Mouse (Mus musculus) midbrain, embryonic 14.5 days (tissue): ENCODE measurements around the gene Fzd9. TPM values are rescaled to one million over a fixed set of nuclear protein-coding genes. Genes with fewer than 3 reads are reported as not detected.
A peak's percentile ranks its signal among the peaks of the same experiment; 100 is the strongest.

Experiments used
- ATAC-seq: fragments of 200-750 bp; cut with Nextera tagmentation; 2 replicates; pipeline ENCODE4 v1.8.0; 2017; ENCODE audit warnings: moderate number of reproducible peaks, moderate library complexity; ENCODE audit not compliant: low FRiP score, low TSS enrichment
- DNase-seq: peaks from one replicate; pipeline ENCODE4 v3.0.0-alpha.2; 2015
- H3K27ac ChIP-seq: fragments of 300-500 bp; sonication (generic); replicated peaks from 2 replicates; pipeline ENCODE4 v1.5.1; 2014; ENCODE audit warnings: mild to moderate bottlenecking, low read depth, low read length, moderate library complexity
- H3K27me3 ChIP-seq: fragments of 300-500 bp; sonication (generic); 2 replicates; pipeline ENCODE4 v1.6.1; 2014; ENCODE audit warnings: low read length, control low read depth, mixed read lengths; ENCODE audit not compliant: control insufficient read depth, insufficient read depth
- H3K36me3 ChIP-seq: fragments of 300-500 bp; sonication (generic); 2 replicates; pipeline ENCODE4 v1.6.1; 2014; ENCODE audit warnings: low read length, control low read depth; ENCODE audit not compliant: control insufficient read depth, insufficient read depth
- H3K4me1 ChIP-seq: fragments of 300-500 bp; sonication (generic); 2 replicates; pipeline ENCODE4 v1.6.1; 2014; ENCODE audit warnings: mild to moderate bottlenecking, antibody characterized with exemption, low read length, control low read depth; ENCODE audit not compliant: control insufficient read depth, insufficient read depth
- H3K4me2 ChIP-seq: fragments of 300-500 bp; sonication (generic); 2 replicates; pipeline ENCODE4 v1.6.1; 2014; ENCODE audit warnings: mild to moderate bottlenecking, low read length, moderate library complexity
- H3K4me3 ChIP-seq: fragments of 300-500 bp; sonication (generic); replicated peaks from 2 replicates; pipeline ENCODE4 v1.5.1; 2014; ENCODE audit warnings: low read depth, low read length
- H3K9ac ChIP-seq: fragments of 300-500 bp; sonication (generic); replicated peaks from 2 replicates; pipeline ENCODE4 v1.6.1; 2014; ENCODE audit warnings: mild to moderate bottlenecking, low read length, moderate library complexity
- H3K9me3 ChIP-seq: fragments of 300-500 bp; sonication (generic); 2 replicates; pipeline ENCODE4 v1.6.1; 2016; ENCODE audit warnings: low read length, control low read depth, mixed read lengths; ENCODE audit not compliant: control insufficient read depth
- WGBS: fragments of 180-500 bp; shearing (Covaris S2); extraction: QIAGEN DNeasy Blood & Tissue Kit; methylation state at CpG from one replicate; pipeline ENCODE4 v1.1.7; 2014; 5-methylcytosine and 5-hydroxymethylcytosine counted together
- polyA plus RNA-seq: library from polyadenylated mRNA; unstranded; fragments of >200 nt; fragmentation: Nextera tagmentation; extraction: Ambion mirVana; gene quantifications from 2 replicates; pipeline ENCODE4 v1.2.1, GENCODE M21; 2014

The Fzd9 gene
- polyA plus RNA-seq, 1 experiment from 2014 or later, result 8.7 TPM

GRCm38 (mm10) chr5:135256166-135256565, 5.1 kb upstream of the Fzd9 start:
- no peak for ATAC-seq
- no peak for DNase-seq
- Histone ChIP-seq H3K9me3 (0 out of 2 replicates have a peak, but pooled peaks cover 4% of the 10 kb centered on the region), H3K4me1 (peaks cover 20% of the 10 kb centered on the region), H3K4me2 (no peak overlapping the region), H3K4me3 (no peak overlapping the region), H3K27me3 (no peaks in the 10 kb centered on the region), H3K36me3 (no peaks in the 10 kb centered on the region), H3K27ac (no peak overlapping the region), H3K9ac (no peak overlapping the region)
- WGBS, result 90% methylated on average over 3 of the region's 3 CpGs

GRCm38 (mm10) chr5:135253741-135254401, 2.8 kb upstream of the Fzd9 start:
- ATAC-seq (peak; percentile 79), DNase-seq (peak; percentile 87)
- Histone ChIP-seq H3K27ac (peak overlapping the region; percentile 74), H3K4me3 (no peak overlapping the region), H3K4me1 (peaks cover 35% of the 10 kb centered on the region), H3K4me2 (0 out of 2 replicates have a peak overlapping the region, but pooled peaks have one; percentile 15), H3K9me3 (0 out of 2 replicates have a peak, but pooled peaks cover 4% of the 10 kb centered on the region), H3K27me3 (peaks cover 19% of the 10 kb centered on the region; the same call in 1 of the 2 replicates), H3K36me3 (no peaks in the 10 kb centered on the region), H3K9ac (no peak overlapping the region; the same call in 1 of the 2 replicates)
- WGBS, result 2% methylated on average over 12 of the region's 12 CpGs

GRCm38 (mm10) chr5:135250186-135251078, 598 bp downstream of the Fzd9 start:
- Histone ChIP-seq H3K27me3 (peaks cover 19% of the 10 kb centered on the region; the same call in 1 of the 2 replicates), H3K36me3 (peaks cover 15% of the 10 kb centered on the region), H3K4me1 (peaks cover 28% of the 10 kb centered on the region; the same call in 1 of the 2 replicates), H3K4me3 (peak overlapping the region; percentile 57), H3K9me3 (no peaks in the 10 kb centered on the region), H3K9ac (peak overlapping the region; percentile 58), H3K4me2 (peak overlapping the region; percentile 94), H3K27ac (no peak overlapping the region)
- ATAC-seq (peak; percentile 25; the same call in 1 of the 2 replicates), DNase-seq (peak; percentile 52)
- 1% methylated on average over 92 of the region's 92 CpGs for WGBS

- Histone ChIP-seq H3K27ac (no peak overlapping the region), H3K27me3 (peaks cover 19% of the 10 kb centered on the region; the same call in 1 of the 2 replicates), H3K4me3 (peak overlapping the region; percentile 57), H3K4me1 (peaks cover 25% of the 10 kb centered on the region; the same call in 1 of the 2 replicates), H3K9me3 (no peaks in the 10 kb centered on the region), H3K9ac (no peak overlapping the region; the same call in 1 of the 2 replicates), H3K4me2 (peak overlapping the region; percentile 94), H3K36me3 (peaks cover 28% of the 10 kb centered on the region)
- WGBS, result 77% methylated on average over 16 of the region's 16 CpGs
- ATAC-seq (no peak), DNase-seq (no peak)
Observed at GRCm38 (mm10) chr5:135248956-135249676, 1.9 kb downstream of the Fzd9 start.

GRCm38 (mm10) chr5:135247337-135247736, 3.7 kb downstream of the Fzd9 start:
- Histone ChIP-seq H3K4me1 (0 out of 2 replicates have a peak, but pooled peaks cover 16% of the 10 kb centered on the region), H3K9ac (no peak overlapping the region), H3K4me3 (no peak overlapping the region), H3K9me3 (no peaks in the 10 kb centered on the region), H3K27me3 (peaks cover 19% of the 10 kb centered on the region; the same call in 1 of the 2 replicates), H3K36me3 (peaks cover 46% of the 10 kb centered on the region), H3K27ac (no peak overlapping the region), H3K4me2 (peak overlapping the region; percentile 94)
- WGBS, result 65% methylated on average over 9 of the region's 9 CpGs
- ATAC-seq, result no peak
- DNase-seq, result no peak

GRCm38 (mm10) chr5:135246531-135246930, 4.5 kb downstream of the Fzd9 start:
- Histone ChIP-seq H3K4me2 (no peak overlapping the region), H3K9me3 (no peaks in the 10 kb centered on the region), H3K4me1 (0 out of 2 replicates have a peak, but pooled peaks cover 16% of the 10 kb centered on the region), H3K9ac (no peak overlapping the region), H3K27ac (no peak overlapping the region), H3K36me3 (peaks cover 54% of the 10 kb centered on the region), H3K4me3 (no peak overlapping the region), H3K27me3 (peaks cover 19% of the 10 kb centered on the region; the same call in 1 of the 2 replicates)
- WGBS, result 57% methylated on average over 4 of the region's 4 CpGs
- ATAC-seq (no peak), DNase-seq (no peak)

GRCm38 (mm10) chr5:135243166-135243565, 7.9 kb downstream of the Fzd9 start:
- no peaks in the 10 kb centered on the region for H3K27me3 ChIP-seq
- H3K9ac ChIP-seq, result no peak overlapping the region
- no peak overlapping the region for H3K4me3 ChIP-seq
- H3K4me2 ChIP-seq, result no peak overlapping the region
- H3K9me3 ChIP-seq, result no peaks in the 10 kb centered on the region
- no peak for DNase-seq
- peaks cover 86% of the 10 kb centered on the region for H3K36me3 ChIP-seq
- WGBS, result 100% methylated on average over 1 of the region's 1 CpGs
- ATAC-seq, result no peak
- no peaks in the 10 kb centered on the region for H3K4me1 ChIP-seq
- no peak overlapping the region for H3K27ac ChIP-seq

- H3K9ac ChIP-seq, result no peak overlapping the region
- no peaks in the 10 kb centered on the region for H3K4me1 ChIP-seq
- WGBS, result 84% methylated on average over 3 of the region's 3 CpGs
- DNase-seq (peak; percentile 3), ATAC-seq (no peak)
- no peaks in the 10 kb centered on the region for H3K27me3 ChIP-seq
- H3K4me2 ChIP-seq, result no peak overlapping the region
- no peak overlapping the region for H3K4me3 ChIP-seq
- H3K36me3 ChIP-seq, result peaks cover 92% of the 10 kb centered on the region
- no peak overlapping the region for H3K27ac ChIP-seq
- H3K9me3 ChIP-seq, result no peaks in the 10 kb centered on the region
Observed at GRCm38 (mm10) chr5:135242608-135243007, 8.4 kb downstream of the Fzd9 start.
